Mouse (Mus musculus) kidney, postnatal 0 days (tissue): ENCODE results near the gene Gdf10. TPM values are rescaled to one million over a fixed set of nuclear protein-coding genes. Genes with fewer than 3 reads are reported as not detected.

Experiments used
- ATAC-seq: fragments of 200-750 bp; cut with Nextera tagmentation; replicated peaks from 2 replicates; pipeline ENCODE4 v1.8.0; 2017; ENCODE audit warnings: low read depth, moderate number of reproducible peaks, moderate TSS enrichment, moderate library complexity; ENCODE audit not compliant: low FRiP score
- DNase-seq: peaks from one replicate; pipeline ENCODE4 v3.0.0-alpha.2; 2016; ENCODE audit warnings: low spot score
- H3K27ac ChIP-seq: fragments of 300-500 bp; sonication (generic); 2 replicates; pipeline ENCODE4 v1.5.1; 2014; ENCODE audit warnings: mild to moderate bottlenecking
- H3K27me3 ChIP-seq: fragments of 300-500 bp; sonication (generic); 2 replicates; pipeline ENCODE4 v1.6.1; 2014; ENCODE audit warnings: low read length, mixed read lengths; ENCODE audit not compliant: insufficient read depth
- H3K36me3 ChIP-seq: fragments of 300-500 bp; sonication (generic); 2 replicates; pipeline ENCODE4 v1.6.1; 2014; ENCODE audit warnings: low read length, mixed read lengths; ENCODE audit not compliant: insufficient read depth
- H3K4me1 ChIP-seq: fragments of 300-500 bp; sonication (generic); replicated peaks from 2 replicates; pipeline ENCODE4 v1.6.1; 2014; ENCODE audit warnings: antibody characterized with exemption, low read length, mixed read lengths; ENCODE audit not compliant: insufficient read depth
- H3K4me2 ChIP-seq: fragments of 300-500 bp; sonication (generic); 2 replicates; pipeline ENCODE4 v1.6.1; 2014; ENCODE audit warnings: mild to moderate bottlenecking, low read length, moderate library complexity, mixed read lengths
- H3K4me3 ChIP-seq: fragments of 300-500 bp; sonication (generic); replicated peaks from 2 replicates; pipeline ENCODE4 v1.5.1; 2014; ENCODE audit warnings: low read depth, low read length
- H3K9ac ChIP-seq: fragments of 300-500 bp; sonication (generic); 2 replicates; pipeline ENCODE4 v1.6.1; 2014; ENCODE audit warnings: low read depth, low read length
- H3K9me3 ChIP-seq: fragments of 300-500 bp; sonication (generic); replicated peaks from 2 replicates; pipeline ENCODE4 v1.6.1; 2016; ENCODE audit warnings: low read length, inconsistent platforms, mixed read lengths
- CTCF ChIP-seq: IDR thresholded peaks from 2 replicates; pipeline ENCODE4 v1.5.1; 2016; ENCODE audit warnings: antibody characterized with exemption, low read depth, mild to moderate bottlenecking, moderate library complexity
- WGBS: fragments of 180-500 bp; shearing (Covaris S2); extraction: QIAGEN DNeasy Blood & Tissue Kit; methylation state at CpG from one replicate; pipeline ENCODE4 v1.1.7; 2014; 5-methylcytosine and 5-hydroxymethylcytosine counted together
- polyA plus RNA-seq: library from polyadenylated mRNA; unstranded; fragments of >200 nt; fragmentation: Nextera tagmentation; extraction: Ambion mirVana; gene quantifications from 2 replicates; pipeline ENCODE4 v1.2.1, GENCODE M21; 2015

Gdf10 gene
- polyA plus RNA-seq, result 2.6 and 3.1 TPM in 2 replicates

DNA sequence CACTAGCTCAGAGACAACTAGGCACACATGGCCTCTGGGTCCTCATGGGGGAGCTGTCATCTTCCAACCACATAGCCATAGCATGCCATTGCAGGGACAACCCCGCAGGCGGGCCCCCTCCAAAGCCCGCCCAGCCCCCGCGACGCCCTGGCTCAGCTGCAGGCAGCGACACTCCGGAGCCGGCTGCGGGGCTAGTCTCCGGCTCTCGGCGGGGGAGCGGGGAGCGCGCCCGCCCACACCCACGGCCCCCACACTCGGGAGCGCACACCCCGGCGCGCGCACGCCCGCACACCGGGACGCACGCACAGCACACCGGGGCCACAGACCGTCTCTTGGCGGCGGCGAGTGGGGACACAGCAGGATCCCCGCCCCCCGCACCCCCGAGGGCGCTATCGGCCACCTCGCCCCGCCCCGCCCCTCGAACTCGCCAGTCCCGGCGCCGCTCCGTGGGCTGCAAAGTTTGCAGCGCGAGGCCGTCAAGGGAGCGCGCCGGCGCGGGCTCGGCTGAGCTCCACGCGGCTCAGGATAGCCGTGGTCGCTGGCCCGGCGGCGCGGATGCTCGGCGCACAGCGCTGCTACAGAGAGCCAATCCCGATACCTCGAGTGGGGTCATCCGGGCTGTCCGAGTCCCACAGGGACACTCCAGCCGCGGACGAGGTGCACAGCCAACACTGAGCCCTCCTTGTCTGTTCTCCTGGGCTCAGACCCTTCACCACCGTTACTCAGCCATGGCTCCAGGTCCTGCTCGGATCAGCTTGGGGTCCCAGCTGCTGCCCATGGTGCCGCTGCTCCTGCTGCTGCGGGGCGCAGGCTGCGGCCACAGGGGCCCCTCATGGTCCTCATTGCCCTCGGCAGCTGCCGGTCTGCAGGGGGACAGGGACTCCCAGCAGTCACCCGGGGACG, at the start of gene Gdf10:
Gene Gdf10, plus strand, starts transcription at position 420 of the 903 bp plus-strand sequence.
- DNase-seq, result peak; percentile 37
- ATAC-seq, result peak; percentile 68
- WGBS, result under 1% methylated on average over 79 of the region's 85 CpGs

DNA sequence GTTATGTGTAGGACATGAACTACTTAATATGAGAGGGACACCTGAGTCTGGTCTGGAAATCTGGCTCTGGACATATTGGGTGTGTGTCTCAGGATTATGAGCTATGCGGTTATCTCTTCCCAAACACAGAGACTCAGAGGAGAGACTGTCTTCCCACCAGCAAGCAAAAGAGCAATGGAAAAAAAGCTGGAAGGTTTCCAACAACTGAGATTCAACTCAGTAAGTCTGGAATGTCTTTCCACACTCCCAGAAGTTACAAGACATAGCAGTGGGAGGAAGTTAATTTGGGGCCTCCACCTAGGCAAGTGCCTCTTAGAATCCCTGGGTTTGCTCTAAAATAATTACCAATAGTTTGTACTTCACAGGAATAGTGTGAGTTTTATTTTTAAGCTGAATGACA, 44.6 kb upstream of the Gdf10 start:
- Histone ChIP-seq H3K4me2 (no peak overlapping the region), H3K27ac (no peak overlapping the region), H3K27me3 (no peaks in the 10 kb centered on the region), H3K4me3 (no peak overlapping the region), H3K9ac (no peak overlapping the region), H3K4me1 (no peaks in the 10 kb centered on the region), H3K36me3 (no peaks in the 10 kb centered on the region), H3K9me3 (no peaks in the 10 kb centered on the region)
- TF ChIP-seq CTCF, result no peak
- 84% methylated on average over 1 of the region's 1 CpGs for WGBS
- DNase-seq (peak; percentile 50), ATAC-seq (no peak)

More for the DNA sequence above, at the start of gene Gdf10:
- peak within 1 kb of the TSS; percentile 96 for H3K4me2 ChIP-seq
- no peaks in the 10 kb centered on the region for H3K9me3 ChIP-seq
- no peak within 1 kb of the TSS for H3K27ac ChIP-seq
- peaks cover 29% of the 10 kb centered on the region for H3K27me3 ChIP-seq
- no peak for TF ChIP-seq CTCF
- H3K4me3 ChIP-seq, result peak within 1 kb of the TSS; percentile 51
- H3K9ac ChIP-seq, result peak within 1 kb of the TSS; percentile 37
- no peaks in the 10 kb centered on the region for H3K36me3 ChIP-seq
- 0 out of 2 replicates have a peak, but pooled peaks cover 3% of the 10 kb centered on the region for H3K4me1 ChIP-seq

DNA sequence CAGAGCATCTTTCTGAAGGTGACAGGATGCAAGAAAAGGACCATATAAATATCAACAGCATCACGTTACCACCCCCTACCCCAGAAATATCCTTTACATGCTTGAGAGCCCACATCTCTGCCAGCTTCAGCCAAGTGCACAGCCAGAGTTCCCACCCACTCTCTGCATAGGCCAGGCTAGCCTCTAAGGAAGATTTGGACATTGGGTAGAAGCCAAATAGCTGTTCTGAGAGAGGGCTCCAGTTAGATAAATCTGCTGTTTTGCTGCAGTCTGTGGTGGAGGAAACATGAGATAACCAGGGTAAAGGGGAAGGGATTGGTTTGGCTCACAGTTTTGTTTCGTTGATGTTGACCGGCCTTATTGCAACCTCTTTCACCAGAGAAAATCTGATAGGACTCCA, 43.2 kb upstream of the Gdf10 start:
- Histone ChIP-seq H3K4me1 (no peaks in the 10 kb centered on the region), H3K4me3 (no peak overlapping the region), H3K9ac (no peak overlapping the region), H3K4me2 (no peak overlapping the region), H3K36me3 (no peaks in the 10 kb centered on the region), H3K9me3 (no peaks in the 10 kb centered on the region), H3K27me3 (no peaks in the 10 kb centered on the region), H3K27ac (no peak overlapping the region)
- no peak for TF ChIP-seq CTCF
- no peak for DNase-seq
- 46% methylated on average over 3 of the region's 3 CpGs for WGBS
- ATAC-seq, result no peak

DNA sequence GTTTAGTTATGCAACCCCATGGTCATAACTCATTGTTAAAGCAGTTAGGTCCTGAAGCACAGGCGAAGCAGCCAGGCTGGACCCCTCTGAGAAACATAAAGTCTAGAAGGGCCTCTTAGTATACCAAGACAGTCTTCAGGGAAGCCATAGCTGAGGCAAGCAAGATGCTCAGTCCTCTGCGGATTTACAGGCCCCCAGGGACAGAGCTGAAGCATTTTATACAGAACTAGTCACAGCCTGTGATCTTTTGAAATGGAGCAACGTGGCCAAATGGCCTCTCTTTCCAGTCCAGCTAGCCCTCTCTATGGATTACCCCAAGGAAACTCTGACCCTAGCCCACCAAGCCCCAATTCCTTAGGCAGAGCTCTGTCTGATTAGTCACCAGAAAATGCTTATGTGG, 41.9 kb upstream of the Gdf10 start:
- no peak for TF ChIP-seq CTCF
- no peaks in the 10 kb centered on the region for H3K27me3 ChIP-seq
- H3K4me2 ChIP-seq, result no peak overlapping the region
- no peaks in the 10 kb centered on the region for H3K4me1 ChIP-seq
- no peaks in the 10 kb centered on the region for H3K9me3 ChIP-seq
- H3K27ac ChIP-seq, result no peak overlapping the region
- H3K4me3 ChIP-seq, result no peak overlapping the region
- ATAC-seq (no peak), DNase-seq (peak; percentile 20)
- no peaks in the 10 kb centered on the region for H3K36me3 ChIP-seq
- H3K9ac ChIP-seq, result no peak overlapping the region
- 51% methylated on average over 3 of the region's 3 CpGs for WGBS

DNA sequence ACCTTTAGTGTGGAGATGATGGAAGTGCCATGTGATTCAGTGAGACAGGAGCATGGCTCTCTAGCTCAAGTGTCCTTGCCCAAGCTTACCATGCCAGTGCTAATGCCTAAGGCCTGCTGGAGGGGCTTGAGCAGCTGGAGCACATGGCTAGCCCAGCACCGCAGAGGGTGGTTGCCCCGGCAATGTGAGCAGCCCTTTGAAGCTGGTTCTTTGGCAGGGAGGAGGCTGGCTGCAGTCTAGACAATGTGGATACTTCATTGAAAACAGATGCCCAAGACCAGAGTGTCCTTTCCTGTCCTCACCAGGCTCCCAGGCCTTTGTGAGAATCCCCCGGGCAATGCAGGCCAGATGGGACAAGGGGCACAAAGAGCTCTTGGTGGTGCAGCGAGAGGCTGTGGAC, 40.3 kb upstream of the Gdf10 start:
- ATAC-seq (no peak), DNase-seq (no peak)
- no peak for TF ChIP-seq CTCF
- Histone ChIP-seq H3K36me3 (no peaks in the 10 kb centered on the region), H3K27me3 (no peaks in the 10 kb centered on the region), H3K4me3 (no peak overlapping the region), H3K4me2 (no peak overlapping the region), H3K9ac (no peak overlapping the region), H3K9me3 (no peaks in the 10 kb centered on the region), H3K27ac (no peak overlapping the region), H3K4me1 (no peaks in the 10 kb centered on the region)
- 88% methylated on average over 4 of the region's 4 CpGs for WGBS

DNA sequence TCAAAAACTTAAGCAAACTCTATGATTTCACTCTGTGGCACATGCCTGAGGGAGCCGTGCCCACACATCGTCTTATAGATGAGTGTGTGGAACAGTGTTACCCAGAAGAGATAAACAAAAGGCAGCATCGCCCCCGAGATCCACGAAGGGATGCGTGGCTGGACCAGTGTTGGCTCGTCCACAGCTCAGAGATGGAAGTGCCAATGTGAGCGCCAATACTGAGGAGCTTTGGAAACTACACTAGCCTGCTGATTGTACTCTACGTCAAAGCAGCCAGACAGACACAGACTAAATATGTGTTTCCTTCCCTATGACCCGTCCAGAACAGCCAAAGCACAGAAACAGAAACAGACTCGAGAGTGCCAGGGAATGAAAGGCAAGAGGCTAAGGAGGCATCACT, 37.9 kb upstream of the Gdf10 start:
- Histone ChIP-seq H3K4me1 (no peaks in the 10 kb centered on the region), H3K4me2 (no peak overlapping the region), H3K36me3 (no peaks in the 10 kb centered on the region), H3K27ac (no peak overlapping the region), H3K9ac (no peak overlapping the region), H3K27me3 (no peaks in the 10 kb centered on the region), H3K4me3 (no peak overlapping the region), H3K9me3 (no peaks in the 10 kb centered on the region)
- DNase-seq, result no peak
- ATAC-seq, result no peak
- WGBS, result 78% methylated on average over 11 of the region's 11 CpGs
- TF ChIP-seq CTCF, result no peak
